Mouse (Mus musculus) embryo, embryonic 10.5 days (tissue): ENCODE results near the gene Srrm4.
A peak's percentile ranks its signal among the peaks of the same experiment; 100 is the strongest.
"Not testable (repeated sequence)": the region's sequence is repeated elsewhere in the genome, so short reads cannot be mapped to it uniquely, and the experiment has no call there.

Source experiments
- DNase-seq: peaks from one replicate; pipeline ENCODE4 v3.0.0-alpha.2; 2015; ENCODE audit warnings: low spot score

Srrm4 gene

GRCm38 (mm10) chr5:116442697-116443458, 148.7 kb downstream of the Srrm4 start:
- no peak for DNase-seq

- DNase-seq: no peak
Measured at GRCm38 (mm10) chr5:116440251-116440650, 151.4 kb downstream of the Srrm4 start.

- no peak for DNase-seq
Measured at GRCm38 (mm10) chr5:116438328-116438727, 153.3 kb downstream of the Srrm4 start.

GRCm38 (mm10) chr5:116436117-116436516, 155.5 kb downstream of the Srrm4 start:
- no peak for DNase-seq

- DNase-seq: no peak
Measured at GRCm38 (mm10) chr5:116434976-116435850, 156.4 kb downstream of the Srrm4 start.

- no peak for DNase-seq
Measured at GRCm38 (mm10) chr5:116432871-116433270, 158.7 kb downstream of the Srrm4 start.

GRCm38 (mm10) chr5:116426701-116427100, 164.9 kb downstream of the Srrm4 start:
- DNase-seq: no peak

GRCm38 (mm10) chr5:116425709-116426108, 165.9 kb downstream of the Srrm4 start:
- not testable (repeated sequence) for DNase-seq

- no peak for DNase-seq
Measured at GRCm38 (mm10) chr5:116425273-116425672, 166.3 kb downstream of the Srrm4 start.

- no peak for DNase-seq
Measured at GRCm38 (mm10) chr5:116423746-116424145, 167.9 kb downstream of the Srrm4 start.

- DNase-seq: peak; percentile 73
Measured at GRCm38 (mm10) chr5:116422699-116423201, 168.9 kb downstream of the Srrm4 start, which contains the start of gene Hspb8. TSS of gene Hspb8 (minus strand) at chr5:116422864.

GRCm38 (mm10) chr5:116421791-116422481, 169.7 kb downstream of the Srrm4 start:
- DNase-seq: no peak

GRCm38 (mm10) chr5:116420759-116421225, 170.8 kb downstream of the Srrm4 start:
- DNase-seq: peak; percentile 59

- no peak for DNase-seq
Measured at GRCm38 (mm10) chr5:116420213-116420612, 171.4 kb downstream of the Srrm4 start.

GRCm38 (mm10) chr5:116419322-116420045, 172.1 kb downstream of the Srrm4 start:
- DNase-seq: no peak

- DNase-seq: no peak
Measured at GRCm38 (mm10) chr5:116416208-116416607, 175.4 kb downstream of the Srrm4 start.

- peak; percentile 67 for DNase-seq
Measured at GRCm38 (mm10) chr5:116409689-116410590, 181.7 kb downstream of the Srrm4 start.

GRCm38 (mm10) chr5:116408965-116409364, 182.7 kb downstream of the Srrm4 start:
- DNase-seq: no peak

- no peak for DNase-seq
Measured at GRCm38 (mm10) chr5:116407936-116408335, 183.7 kb downstream of the Srrm4 start.

GRCm38 (mm10) chr5:116407321-116407720, 184.3 kb downstream of the Srrm4 start:
- DNase-seq: no peak
